Mouse (Mus musculus) v-Abl transformed pro-B cells (cell line): ENCODE measurements around the gene Gm36176.
"Not testable (repeated sequence)": the region's sequence is repeated elsewhere in the genome, so short reads cannot be mapped to it uniquely, and the experiment has no call there.

Source experiments
- in situ Hi-C, 2 experiments: fragments of 400-800 bp; cut with MboI; formaldehyde crosslinking; loops; one replicate each; pipeline ENCODE4 v1.15.1; 2025; ENCODE audit not compliant: unreplicated experiment in 2 of 2

Gene Gm36176

DNA sequence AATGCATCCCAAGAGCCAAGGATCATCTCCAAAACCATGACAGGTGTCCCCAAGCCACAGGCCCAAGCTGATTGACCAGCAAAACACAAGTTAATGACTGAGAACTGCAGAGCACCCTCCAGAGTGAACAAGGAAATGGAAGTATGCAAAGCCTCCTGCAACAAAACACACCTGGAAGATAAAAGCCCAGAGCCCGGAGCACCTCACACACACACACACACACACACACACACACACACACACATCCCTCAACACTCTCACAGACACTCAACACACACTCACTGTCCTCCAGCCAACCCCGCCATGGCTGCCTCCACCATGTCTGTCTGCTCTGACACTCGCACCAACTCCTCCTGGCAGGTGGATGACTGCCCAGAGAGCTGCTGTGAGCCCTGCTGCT, at the start of gene Gm36176:
TSS of gene Gm36176 (plus strand) at position 301 of the 400 bp plus-strand sequence.
- in situ Hi-C loops: no loop called here

DNA sequence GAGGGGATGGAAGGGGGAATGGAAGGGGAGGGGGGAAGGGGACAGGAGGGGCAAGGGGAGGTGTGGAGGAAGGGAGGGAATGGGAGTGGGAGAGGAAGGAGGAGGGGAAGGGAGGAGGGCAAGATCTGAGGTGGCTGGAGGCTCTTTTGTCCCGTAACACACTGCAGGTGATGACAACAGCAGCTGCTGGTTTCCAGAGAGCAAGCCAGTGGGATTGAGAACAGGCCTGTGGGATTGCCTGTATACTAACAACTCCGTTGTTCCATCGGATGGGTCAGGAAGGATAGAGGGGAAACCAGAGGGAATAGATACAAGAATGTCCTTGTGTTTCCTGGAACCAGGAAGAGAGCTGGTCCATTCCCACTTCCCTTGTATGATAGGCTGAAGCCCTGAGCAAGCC, 48.9 kb upstream of the Gm36176 start:
- in situ Hi-C loops: no loop called here

DNA sequence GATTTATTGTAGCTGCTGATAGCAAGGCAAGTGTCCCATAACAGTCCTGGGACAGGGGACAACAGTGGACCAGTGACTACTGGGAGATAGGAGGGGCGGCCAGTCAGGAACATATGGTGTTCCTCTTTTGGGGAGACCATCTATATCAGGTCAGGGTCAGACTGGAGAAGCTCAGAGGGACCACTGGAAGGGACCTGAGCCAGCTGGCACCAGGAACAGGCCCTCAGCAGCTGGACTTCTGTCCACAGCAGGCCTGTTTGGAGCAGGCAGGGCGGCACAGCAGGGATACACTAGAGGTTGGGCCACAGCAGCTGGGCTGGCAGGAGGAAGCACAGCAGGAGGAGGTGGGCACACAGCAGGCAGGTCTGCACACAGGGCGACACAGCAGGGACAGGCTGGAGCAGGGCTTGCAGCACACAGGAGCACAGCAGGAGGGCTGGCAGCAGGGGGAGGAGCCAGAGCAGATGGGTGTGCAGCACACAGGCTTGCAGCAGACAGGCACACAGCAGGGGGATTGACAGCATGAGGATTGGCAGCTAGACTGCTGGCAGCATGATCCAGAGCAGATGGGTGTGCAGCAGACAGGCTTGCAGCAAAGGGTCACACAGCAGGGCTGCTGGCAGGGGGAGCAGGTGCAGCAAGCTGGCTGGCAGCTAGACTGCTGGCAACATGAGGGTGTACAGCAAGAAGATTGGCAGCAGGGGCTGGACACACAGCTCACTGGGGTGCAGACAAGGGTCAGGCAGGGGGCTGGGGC, 48.3 kb upstream of the Gm36176 start:
- in situ Hi-C loops: not testable (repeated sequence)

DNA sequence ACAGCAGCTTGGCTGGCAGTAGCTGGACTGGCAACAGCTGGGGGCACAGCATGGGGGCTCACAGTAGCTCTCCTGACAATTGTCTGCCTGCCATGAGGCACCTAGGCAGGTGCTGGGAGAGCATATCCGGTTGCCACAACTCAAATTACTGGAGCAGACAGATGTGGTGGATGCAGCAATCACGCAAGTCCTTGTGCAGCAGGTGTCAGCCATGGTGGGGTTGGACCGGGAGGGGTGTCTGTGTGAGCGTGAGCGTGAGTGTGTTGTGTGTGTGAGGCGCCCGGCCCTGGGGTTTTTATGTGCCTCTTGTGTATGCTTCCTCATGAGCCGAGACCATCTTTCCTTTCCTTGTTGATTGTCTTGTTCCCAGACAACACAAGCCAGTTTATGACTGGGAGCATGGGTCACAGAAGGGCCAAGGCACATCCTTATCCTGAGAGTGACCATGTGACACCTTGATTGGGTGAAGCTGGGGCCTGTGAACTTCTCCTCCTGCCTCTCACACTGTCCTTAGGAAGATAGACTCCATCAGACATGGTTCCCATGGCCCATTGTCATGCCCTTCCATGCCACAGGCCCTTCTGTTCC, 47.6 kb upstream of the Gm36176 start, which contains the start of gene Gm19668:
TSS of gene Gm19668 (minus strand) at position 213 of the 588 bp plus-strand sequence.
- in situ Hi-C loops: no loop called here

GRCm38 (mm10) chr10:77804095-77804494, 42.5 kb upstream of the Gm36176 start:
- in situ Hi-C loops: no loop called here

GRCm38 (mm10) chr10:77811743-77812142, 34.9 kb upstream of the Gm36176 start, which contains the start of gene Gm9507:
Gene Gm9507, minus strand, starts transcription at chr10:77811843.
- in situ Hi-C loops: no loop called here

GRCm38 (mm10) chr10:77814382-77814781, 32.2 kb upstream of the Gm36176 start, which contains the start of gene Gm2696:
Gene Gm2696, plus strand, starts transcription at chr10:77814682.
- in situ Hi-C loops: no loop called here

DNA sequence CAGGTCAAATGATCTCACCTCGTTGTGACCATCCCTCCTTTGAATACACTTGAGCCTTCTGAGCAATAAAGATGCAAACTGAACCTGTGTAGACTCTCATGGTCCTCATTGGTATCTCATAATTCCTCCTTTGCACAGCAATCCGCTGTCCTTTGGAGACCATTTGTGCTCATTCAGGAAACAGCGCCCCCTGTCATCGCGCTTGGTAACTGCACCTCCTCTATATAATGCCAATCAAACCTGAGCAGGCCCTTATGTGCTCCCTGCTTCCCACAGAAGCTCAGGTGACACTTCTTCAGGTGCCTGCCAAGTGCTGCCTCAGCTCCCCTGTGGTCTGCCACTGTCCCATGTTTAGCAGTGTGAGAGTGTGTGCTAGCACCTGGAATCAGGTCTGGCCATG, 31.1 kb upstream of the Gm36176 start:
- in situ Hi-C loops: no loop called here

GRCm38 (mm10) chr10:77818523-77818922, 28.1 kb upstream of the Gm36176 start:
- in situ Hi-C loops: no loop called here

- in situ Hi-C loops: no loop called here
These were observed 27.4 kb upstream of the Gm36176 start for GRCm38 (mm10) chr10:77819203-77819602.

DNA sequence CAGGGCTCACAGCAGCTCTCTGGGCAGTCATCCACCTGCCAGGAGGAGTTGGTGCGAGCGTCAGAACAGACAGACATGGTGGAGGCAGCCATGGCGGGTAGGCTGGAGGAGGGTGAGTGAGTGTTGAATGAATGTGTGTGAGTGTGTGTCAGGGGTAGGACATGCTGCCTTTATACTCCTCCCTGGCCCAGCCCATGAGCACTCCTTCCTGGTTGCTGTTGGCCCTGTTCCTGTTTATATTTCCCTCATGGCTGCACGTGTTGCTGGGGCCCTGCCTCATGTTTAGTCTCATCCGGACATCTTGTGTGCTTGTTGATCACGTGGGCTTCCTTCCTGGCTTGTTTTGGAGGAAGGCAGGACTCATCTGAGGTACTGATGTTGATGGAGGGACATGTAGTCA, 19.7 kb upstream of the Gm36176 start, which contains the start of gene Krtap10-4:
TSS of gene Krtap10-4 (minus strand) at position 145 of the 400 bp plus-strand sequence.
- in situ Hi-C loops: no loop called here

GRCm38 (mm10) chr10:77835647-77836046, 11.0 kb upstream of the Gm36176 start, which contains the start of gene Krtap10-10:
Gene Krtap10-10, plus strand, starts transcription at chr10:77835947.
- in situ Hi-C loops: no loop called here

DNA sequence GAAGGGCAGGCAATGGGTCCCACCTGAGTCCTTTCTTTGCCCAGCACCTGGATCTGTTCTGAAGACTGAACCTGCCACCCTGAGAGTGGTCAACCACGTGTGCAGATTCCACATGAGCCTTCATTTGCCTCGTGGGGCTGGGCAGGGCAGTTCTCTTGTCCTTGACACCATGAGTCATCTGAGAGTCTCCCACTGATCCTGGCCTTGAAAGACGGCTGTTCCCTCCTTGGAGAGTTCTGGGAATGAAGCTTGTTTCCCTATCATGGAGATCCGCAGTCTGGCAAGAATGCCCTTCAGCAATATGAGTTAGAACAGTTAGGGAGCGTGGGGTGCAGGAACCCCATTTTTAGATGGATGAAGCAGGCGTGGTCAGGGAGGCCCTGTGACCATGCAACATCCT, 7.6 kb upstream of the Gm36176 start:
- in situ Hi-C loops: no loop called here

GRCm38 (mm10) chr10:77846961-77847360, 358 bp downstream of the Gm36176 start:
- in situ Hi-C loops: no loop called here

- in situ Hi-C loops: no loop called here
These were observed 935 bp downstream of the Gm36176 start for GRCm38 (mm10) chr10:77847538-77847937.

- in situ Hi-C loops: no loop called here
These were observed 6.0 kb downstream of the Gm36176 start, which contains the start of gene Gm10318 for GRCm38 (mm10) chr10:77852559-77852958. Gene Gm10318, plus strand, starts transcription at chr10:77852859.

DNA sequence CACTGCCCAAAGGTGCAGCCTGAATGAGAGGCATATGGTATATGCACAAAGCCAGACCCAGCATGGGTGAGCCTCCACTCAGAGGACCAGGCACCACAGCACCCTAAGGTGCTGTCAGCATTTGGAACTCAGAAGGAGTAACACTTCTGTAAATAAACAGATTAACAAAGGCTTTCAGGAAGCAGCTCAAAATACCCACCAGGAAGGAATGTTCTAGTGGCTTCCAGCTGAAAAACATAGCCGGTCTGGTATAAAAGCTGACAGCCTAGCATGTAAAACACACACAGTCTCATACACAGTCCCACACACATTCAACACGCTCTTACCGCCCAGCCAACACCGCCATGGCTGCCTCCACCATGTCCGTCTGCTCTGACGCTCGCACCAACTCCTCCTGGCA, 15.1 kb downstream of the Gm36176 start, which contains the start of gene Gm3285:
TSS of gene Gm3285 (plus strand) at position 301 of the 400 bp plus-strand sequence.
- in situ Hi-C loops: no loop called here

GRCm38 (mm10) chr10:77864067-77864761, 17.6 kb downstream of the Gm36176 start:
- in situ Hi-C loops: no loop called here

DNA sequence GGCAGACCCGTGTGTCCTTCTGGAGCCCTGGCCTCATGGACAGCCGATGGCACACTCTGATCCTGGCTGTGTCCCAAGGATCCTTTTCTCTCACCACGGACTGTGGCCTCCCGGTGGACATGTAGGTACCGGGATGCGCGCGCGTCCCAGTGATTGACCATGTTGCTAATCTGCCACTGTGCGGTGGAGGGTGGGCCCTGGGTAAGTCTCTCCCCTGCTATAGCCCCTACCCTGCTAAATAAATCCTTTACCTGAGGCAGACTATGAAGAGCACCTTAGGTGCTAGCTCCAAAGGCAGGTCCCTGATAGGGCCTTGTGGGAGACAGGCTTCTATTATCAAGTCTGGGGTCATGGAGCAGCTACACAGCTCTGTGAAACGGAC, 18.1 kb downstream of the Gm36176 start:
- in situ Hi-C loops: no loop called here

DNA sequence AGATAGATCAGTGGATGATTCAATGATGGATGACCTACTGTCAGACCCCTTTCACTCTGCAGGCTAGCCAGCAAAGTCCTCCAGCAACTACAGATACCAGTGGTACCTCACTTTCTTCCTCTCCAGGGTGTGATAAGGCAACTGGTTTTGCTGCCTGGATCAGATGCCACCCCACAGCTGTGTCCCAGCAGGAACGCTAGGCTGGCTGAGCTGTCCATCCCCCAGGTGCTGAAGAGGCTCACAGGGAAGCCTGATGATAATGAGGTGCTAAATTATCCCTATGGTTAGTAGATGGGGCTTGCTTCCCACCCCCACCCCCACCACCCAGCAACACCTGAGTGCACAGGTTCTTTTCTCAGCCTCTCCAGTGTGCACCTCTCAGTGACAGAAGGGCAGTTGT, 20.9 kb downstream of the Gm36176 start:
- in situ Hi-C loops: no loop called here

- in situ Hi-C loops: no loop called here
These were observed 23.0 kb downstream of the Gm36176 start for GRCm38 (mm10) chr10:77869651-77870050.
